Mouse (Mus musculus) T-helper 17 cell (primary cell): Measurements from ENCODE around the gene Lamb1.

ENCODE experiments used
- in situ Hi-C, 2 experiments: fragments of 300-600 bp; cut with MboI, MseI; formaldehyde crosslinking; loops; 1 replicate in 1 of 2; 2 replicates in 1 of 2; pipeline ENCODE4 v1.15.1; 2025; ENCODE audit warnings: high pct_unique_total_duplicates in 2 of 2

Gene Lamb1

DNA sequence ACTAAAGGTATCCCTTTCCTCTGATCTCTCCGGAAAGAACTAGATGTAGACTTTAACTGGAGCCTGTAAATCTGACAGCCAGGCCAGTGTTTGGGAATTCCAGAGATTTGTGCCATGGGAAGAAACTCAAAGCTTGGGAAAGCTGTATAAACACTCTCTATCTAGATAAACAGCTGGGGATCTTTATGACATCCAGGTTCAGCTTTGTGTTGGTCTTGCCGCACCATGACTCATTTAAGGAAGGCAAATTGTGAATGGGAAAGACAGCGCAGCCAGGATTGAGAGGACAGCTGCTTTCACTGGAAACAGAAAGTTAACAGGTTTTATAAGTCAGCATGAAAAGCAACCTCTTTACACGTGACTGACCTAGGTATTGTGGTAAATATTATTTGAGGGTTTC is 12.8 kb upstream of the Lamb1 start:
- in situ Hi-C loops = no loop called here

DNA sequence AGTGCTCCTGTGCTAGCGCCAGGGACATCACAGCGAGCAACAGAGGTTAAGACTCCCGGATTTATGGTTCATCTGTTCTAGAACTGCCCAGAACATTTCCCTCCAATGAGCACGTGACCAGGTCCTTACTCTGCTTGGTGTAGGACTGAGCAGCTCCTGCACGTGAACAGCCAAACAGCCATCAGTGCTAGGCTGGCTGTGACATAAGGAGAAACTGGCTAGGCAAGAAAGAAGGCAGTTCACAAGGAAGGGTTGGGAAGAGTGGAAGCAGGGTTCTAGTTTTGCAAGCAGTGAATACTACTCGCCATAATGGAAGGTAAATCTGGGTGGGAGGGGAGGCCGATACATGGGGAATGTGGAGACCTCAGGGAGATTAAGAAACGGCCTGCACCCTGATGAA is 10.1 kb upstream of the Lamb1 start:
- in situ Hi-C loops = no loop called here

DNA sequence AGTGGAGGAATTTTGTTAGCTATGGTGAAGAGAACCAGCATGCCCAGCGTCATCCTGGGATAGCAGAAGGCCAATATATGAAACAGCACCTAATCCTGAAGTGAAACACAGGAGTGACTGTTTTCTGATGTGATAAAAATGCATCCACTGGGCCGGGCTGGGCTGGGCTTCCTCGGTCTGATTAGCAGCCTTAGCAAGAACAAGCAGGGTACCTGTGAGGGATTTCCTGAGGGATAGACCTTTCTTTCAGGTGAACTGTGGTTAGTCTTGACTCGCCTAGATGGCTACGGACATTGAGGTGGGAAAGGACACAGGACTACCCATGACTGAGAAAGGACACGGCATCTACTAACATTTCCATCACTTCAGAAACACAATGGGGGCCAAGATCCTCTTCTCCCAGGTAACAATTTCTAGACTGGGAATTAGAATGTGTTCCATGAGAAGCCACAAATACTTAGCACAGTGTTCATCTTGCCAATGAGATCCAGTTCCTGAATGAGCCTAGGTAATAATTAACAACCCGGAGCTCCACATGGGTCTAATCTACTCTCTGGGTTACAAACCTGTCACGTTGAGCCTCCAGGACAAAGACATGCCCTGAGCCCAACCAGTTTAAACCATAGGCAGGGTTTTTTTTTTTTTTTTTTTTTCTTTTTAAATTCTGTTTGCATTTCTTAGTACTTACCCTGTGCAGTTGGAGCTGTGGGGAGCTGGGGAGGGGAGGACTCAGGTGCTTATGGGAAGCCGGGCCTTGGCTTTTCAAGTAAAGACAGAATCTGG is 8.7 kb upstream of the Lamb1 start:
- in situ Hi-C loops = no loop called here

DNA sequence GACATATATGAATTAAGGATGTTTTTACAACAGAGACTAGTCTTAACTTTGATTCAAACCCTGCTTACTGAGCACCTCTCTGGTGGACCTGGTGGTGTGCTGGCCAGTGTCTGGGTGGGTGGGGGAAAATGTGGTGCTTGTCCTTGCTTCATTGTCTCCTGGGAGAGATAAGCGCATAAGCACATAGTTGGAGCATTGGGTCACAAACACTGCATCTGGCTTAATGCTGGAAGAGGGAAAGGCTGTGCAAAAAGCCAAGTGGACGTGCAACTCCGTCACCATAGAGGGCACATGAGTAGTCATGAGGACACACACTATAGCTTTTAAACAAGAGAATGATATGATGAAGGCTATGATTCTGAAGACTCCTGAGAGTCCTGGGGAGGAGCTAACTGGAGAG is 3.2 kb upstream of the Lamb1 start:
- in situ Hi-C loops = no loop called here

DNA sequence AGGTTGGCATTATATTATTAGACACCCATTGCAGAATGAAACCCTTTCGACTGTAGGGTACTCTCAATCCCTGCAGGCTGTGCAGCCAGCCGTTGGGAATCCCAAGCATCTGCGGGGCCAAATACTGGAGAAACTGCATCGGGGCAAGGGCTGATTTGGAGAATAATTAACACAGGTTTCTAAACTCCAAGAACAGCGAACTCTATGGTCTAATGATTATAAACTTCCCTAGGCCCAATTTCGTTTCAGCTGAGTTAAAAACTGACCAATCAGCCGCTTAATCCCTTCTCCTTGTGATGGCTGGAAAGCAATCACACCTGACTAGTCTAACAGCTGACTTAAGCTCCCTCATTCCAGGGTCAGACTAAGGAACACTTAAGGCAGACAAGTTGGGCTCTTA is 1.1 kb upstream of the Lamb1 start:
- in situ Hi-C loops = no loop called here

DNA sequence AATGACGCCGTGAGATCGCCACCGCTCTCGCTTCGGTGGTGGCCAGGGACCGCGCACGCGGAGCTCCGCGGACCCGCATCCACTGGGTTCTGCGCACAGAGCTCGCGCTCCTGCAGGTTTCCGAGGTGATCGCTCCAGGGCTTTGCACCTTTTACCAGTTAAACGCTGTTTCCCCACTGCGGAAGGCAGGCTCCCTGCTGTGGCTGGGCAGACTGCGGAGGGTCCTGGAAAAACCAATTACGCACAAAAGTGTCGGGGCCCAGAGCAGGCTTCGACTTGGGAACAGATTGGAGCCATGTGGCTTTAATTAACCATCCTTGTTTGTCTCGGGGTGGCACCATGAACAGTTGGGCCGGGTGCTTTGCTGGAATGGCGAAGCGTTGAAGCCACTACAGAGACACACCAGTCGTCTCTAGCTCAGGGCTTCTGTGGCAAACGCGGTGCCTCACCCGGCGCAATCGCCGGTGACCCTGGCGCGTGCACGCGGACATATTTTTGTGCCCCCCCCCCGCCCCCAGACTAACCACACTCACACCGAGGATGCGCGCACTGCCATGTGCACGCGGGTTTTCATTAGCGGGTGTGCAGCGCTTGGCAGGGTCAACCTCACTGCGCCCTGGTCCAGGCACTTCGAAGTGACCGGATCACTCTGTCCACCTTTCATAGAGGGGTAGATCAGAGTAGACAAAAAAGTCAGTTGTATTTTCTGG is 843 bp downstream of the Lamb1 start:
- in situ Hi-C loops = no loop called here

DNA sequence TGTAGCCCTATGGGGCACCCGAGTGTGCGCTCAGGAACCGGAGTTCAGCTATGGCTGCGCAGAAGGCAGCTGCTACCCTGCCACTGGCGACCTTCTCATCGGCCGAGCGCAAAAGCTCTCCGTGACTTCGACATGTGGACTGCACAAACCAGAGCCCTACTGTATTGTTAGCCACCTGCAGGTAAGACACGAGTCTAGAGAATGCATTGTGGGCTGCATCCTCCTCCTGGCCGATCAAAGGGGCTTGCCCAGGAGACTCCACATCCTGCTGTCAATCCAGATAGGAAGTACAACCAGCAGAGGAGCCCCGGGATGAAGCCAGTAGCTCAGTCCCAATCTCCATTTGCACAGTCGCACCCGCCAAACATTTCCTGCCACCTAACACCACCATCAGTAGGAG is 1.7 kb downstream of the Lamb1 start:
- in situ Hi-C loops = no loop called here

DNA sequence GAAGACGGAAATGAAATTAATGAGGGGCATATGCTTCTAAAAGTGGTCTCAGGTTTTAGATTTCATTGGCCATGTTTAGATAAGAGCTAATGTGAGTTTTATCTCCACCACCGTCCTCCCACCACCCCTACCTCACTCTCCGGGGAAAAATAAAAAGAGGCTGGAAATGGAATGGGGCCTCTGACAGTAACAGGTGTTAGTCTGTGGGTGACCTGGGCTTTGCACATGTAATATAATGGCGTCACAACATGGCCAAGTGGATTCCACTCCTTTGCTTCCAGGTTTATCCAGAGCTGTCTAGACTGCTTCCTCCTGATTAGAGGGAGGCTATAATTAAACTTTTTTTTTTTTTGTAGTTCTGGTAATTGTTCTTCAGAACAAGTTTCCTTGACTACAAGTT is 2.3 kb downstream of the Lamb1 start:
- in situ Hi-C loops = no loop called here

DNA sequence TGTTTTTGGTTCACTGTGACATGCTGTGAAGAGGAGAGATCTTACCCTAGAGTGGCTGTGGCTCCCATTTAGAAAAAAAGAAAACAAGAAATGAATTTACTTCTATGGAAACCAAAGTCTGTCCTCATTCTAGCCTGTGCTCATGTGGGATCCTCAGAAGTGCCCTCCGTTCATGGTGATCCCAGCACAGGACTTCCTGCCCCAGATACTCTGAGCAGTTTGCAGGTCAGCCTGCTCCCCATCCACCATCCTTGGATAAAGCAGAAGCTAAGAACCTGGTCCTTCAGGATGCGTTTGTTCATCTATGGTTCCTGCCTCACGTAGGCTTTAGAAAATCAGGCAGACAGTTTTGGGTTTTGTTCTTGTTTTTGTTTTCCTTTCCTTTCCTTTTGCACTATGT is 3.3 kb downstream of the Lamb1 start:
- in situ Hi-C loops = no loop called here

DNA sequence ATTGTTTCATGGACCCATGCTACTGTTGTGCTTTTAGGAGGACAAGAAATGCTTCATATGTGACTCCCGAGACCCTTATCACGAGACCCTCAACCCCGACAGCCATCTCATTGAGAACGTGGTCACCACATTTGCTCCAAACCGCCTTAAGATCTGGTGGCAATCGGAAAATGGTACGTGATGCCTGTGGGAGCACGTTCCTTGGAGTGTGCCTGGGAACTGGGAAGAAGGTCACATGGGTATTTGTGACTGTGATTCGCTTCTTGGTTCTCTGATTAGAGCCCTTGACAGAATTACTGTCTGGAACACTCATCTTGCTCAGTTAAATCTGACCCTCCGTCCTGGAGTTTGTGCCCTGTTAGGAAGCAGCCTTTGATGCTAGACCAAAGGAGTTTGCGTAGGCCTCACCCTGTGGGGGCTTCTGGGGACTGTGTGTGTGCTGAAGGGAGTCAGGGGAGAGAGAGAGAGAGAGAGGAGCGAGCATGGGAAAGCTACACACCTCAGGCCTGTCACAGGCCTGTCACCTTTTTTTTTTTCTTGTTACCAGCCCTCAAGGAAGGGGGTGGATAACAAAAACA is 4.1 kb downstream of the Lamb1 start:
- in situ Hi-C loops = no loop called here

DNA sequence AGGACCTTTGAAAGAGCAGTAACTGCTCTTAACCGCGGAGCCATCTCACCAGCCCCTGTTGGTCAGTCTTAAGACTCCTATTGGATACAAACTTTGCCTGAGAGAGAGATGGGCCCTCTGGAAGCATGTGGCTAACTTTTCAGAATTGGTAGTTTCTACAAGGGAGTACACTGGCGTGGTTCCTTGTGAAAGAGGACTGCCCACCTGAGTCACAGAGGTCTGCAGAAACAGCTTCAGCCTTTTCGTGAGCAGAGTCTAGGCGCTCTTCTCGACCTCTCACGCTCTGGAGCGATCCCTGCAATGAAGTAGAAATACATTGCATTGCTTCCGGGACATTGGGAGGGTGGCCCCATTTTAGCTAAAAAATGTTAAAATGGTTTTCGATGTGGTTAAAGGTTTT is 5.3 kb downstream of the Lamb1 start:
- in situ Hi-C loops = no loop called here

DNA sequence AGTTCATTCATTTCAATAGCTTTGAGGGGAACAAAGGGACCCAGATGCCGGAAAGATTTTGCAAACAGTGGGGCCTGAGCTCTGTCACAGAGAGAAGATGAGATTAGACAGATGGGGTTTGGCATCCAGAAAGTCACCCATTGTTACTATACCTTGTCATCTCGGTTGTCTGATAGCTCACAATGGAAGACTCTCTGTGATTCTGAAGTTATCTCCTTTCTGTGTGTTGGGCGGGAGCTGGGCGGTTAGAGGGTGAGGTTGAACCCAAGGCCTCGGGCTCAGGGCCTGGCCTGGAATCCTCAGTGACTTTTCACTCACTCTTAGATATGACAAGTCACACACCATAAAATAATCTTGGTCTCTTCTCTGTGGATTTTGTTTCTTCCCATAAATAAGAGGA is 5.7 kb downstream of the Lamb1 start:
- in situ Hi-C loops = no loop called here

DNA sequence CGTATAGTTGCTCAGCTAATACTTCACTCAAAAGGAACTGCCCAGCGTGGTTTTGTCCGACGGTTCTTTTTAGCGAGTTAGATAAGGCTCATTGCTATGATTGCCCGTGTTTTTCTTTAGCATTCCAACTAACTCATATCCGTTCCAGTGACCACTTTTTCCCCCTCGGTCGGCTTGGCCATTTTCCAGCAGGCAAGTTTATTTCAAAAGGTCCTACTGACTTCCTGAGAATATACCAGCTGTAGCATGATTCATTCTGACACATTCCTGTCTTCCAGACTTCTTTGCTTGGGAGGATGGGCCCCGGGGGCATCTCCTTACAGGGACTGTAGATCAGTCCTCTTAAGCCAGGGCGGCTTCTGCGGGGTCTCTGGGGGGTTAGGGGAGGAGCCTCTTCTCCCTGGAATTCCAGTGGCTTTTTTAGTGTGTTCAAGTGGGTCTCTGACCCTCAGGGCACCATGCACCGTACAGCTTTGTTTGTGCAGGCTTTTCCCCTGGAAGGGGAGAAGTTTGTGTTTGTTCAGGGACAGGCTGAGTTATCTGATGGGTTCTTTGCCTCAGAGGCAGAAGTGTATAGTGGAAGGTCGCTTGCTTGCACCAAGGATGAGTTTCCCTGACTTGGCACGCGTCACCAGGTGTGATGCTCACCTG is 6.5 kb downstream of the Lamb1 start:
- in situ Hi-C loops = no loop called here

DNA sequence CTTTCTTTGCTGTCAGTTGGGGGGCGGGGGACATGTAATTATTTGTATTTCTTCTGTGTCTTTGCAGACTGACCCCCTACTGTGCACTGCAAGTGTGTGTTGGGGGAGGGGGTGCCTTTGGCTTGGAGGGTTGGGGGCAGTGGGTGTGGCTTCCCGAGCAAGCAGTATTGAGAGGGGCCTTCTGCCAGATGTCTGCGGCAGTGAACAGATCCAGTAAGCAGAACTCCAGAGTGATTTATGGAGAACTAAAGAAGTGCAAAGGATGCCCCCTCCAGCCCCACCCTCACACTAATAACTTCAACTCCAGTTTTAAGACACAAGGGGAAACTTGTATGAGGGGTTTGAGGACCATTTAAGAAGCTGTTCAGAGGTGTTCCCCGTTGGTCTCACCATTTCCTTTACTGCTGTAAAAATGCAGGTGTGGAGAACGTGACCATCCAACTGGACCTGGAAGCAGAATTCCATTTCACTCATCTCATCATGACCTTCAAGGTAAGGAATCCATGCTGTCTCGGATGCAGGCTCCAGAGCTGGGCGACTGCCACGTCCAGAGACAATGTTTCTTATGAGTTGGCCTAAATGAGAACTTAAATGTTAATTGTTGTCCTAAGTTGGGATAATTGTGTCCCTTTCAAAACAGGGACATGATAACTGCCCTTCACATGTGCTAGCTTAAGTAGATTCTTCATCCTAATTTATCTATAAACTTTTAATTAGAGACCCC is 7.1 kb downstream of the Lamb1 start:
- in situ Hi-C loops = no loop called here

DNA sequence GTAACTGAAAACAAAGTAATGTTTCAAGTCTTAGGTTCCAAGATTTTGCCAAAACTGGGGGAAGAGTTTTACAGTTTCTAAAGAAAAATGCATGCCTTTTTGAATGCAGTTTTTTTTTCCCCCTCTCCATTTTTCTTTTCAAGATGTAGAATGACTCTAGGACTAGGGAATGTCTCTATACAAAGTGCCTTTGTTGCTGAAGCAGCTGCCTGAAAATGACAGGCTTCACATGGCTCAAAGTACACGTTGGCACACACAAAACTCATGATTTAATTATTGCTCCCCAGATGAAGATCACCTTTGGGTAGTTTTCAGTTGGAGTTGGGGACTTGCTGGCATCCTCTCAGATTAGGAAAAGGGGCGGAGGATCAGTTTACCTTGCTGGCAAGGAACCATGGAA is 7.8 kb downstream of the Lamb1 start:
- in situ Hi-C loops = no loop called here

DNA sequence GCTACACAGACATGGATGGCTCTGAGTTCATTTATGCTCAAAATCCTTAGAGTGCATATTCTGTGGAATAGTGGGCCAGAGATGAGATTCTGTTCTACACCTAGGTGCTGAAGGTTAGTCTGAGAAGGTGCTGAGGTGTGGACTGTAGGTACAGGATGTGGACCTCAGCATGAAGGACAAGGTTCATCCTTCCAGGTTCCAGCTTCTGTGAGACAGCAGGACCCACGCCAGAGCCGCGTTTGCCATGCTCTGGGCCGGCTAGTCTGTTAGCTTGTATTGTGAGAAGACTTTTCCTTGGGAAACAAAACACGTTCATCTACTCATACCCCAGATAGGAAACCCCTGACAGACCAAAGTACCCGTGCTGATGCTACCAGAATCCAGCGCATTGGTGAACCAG is 8.6 kb downstream of the Lamb1 start:
- in situ Hi-C loops = no loop called here

DNA sequence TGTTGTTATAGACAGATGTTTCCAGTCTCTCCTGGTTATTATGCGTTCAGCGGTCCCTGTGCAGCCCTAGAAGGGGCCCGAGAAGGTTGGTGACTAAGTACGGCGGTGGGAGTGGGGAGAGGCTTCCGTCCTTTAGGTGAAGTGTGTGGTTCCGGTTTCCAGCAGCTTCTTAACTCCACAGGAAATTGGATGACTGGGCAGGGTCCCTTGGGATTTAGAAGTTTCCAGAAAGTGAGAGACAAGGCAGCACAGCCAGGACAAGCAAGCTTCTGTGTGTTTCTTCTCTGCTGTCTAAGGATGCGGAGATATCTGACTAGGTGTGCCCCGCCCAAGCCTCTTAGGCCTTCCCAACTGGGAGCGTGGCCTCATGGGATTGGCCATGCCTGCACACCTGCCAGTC is 10.4 kb downstream of the Lamb1 start:
- in situ Hi-C loops = no loop called here

DNA sequence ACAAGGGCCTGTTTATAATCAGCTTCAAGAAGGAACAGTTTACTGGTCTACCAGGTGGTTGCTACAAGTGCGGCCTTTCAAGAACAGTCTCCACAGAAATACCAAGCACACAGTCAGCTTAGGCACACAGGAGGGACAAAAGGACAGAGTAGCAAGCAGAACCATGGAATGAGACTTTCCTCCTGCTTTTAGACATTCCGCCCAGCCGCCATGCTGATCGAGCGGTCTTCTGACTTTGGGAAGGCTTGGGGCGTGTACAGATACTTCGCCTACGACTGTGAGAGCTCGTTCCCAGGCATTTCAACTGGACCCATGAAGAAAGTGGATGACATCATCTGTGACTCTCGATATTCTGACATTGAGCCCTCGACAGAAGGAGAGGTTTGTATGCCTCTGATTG is 13.2 kb downstream of the Lamb1 start:
- in situ Hi-C loops = no loop called here

DNA sequence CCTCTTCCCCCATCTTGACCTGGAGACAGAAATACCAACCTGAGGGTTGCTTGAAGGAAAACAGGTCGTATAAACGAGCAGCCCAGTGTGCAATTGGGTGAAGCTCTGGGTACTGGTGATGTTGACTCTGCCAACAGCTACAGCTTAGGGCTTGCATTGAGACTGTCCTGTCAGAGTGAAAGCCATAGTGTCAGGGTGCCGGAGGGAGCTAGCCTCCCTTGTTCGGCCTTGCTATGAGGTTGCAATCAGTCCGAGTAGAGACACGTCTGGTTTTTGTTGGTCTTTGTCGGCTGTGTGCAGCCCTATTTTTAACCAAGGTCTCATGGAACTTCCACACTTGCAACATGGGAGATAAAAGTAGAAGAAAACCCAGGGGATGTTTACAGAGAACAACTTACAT is 15.3 kb downstream of the Lamb1 start:
- in situ Hi-C loops = no loop called here

DNA sequence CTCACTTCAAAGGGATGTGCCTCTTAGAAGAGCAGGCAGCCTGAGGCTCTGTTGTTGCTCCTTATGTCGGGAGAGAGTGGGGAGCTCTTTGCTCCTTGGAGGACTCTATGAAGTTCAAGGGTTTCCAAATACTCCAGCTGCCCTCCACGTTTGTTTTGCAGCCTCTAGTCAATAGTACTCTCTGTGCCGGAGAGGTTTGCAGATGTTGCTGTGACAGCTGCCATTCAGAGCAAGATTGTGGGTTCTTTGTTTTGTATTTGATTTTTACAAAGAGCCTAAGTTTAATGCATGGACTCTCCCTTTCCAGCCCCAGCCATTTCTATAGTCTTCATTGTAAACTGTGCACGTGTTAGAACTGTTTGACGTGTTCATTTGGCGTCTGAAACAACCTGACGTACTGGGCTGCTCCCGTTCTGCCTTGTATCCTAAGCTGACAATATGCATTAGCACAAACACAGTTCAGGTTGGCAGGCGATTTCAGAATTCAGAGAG is 16.1 kb downstream of the Lamb1 start:
- in situ Hi-C loops = no loop called here

DNA sequence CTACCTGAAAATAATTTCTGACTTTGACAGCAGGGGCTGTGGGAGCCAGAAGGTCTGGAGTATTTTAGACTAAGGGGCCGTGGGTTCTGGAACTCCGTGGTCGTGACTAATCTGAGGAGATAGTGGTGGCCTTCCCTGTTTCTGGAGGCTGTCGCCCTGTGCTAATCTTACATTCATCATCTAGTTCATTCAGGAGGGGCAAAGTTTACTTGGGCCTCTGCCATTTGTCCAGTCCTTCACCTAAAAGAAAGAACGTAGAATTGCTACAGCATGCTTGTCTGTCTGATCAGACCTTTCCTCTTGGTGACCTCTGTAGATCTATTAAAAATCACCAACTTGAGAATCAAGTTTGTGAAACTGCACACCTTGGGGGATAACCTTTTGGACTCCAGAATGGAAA is 17.2 kb downstream of the Lamb1 start:
- in situ Hi-C loops = no loop called here

DNA sequence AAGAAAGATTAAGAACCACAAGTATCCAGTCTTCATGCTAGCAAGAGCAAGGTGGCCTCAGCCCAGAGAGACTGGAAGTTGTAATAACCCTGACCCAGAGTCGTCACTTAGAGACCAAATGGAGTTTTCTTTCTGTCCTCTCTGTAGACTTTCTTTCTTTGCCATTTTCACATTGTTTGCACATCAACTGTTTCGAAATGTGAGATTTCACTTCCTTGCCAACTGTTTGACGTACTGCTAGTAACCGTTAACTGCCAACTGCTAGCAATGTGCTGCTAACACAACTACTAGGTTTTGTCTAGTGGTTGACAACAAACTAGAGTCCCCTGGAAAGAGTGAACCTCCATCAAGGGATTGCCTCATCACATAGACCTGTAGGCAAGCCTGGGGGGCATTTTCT is 18.1 kb downstream of the Lamb1 start:
- in situ Hi-C loops = no loop called here
